Mouse (Mus musculus): ENCODE measurements around the gene Ncstn. TPM values are rescaled to one million over a fixed set of nuclear protein-coding genes. Genes with fewer than 3 reads are reported as not detected.

The Ncstn gene
- polyA plus RNA-seq, 1 experiment from 2014 or later: 110 TPM

DNA sequence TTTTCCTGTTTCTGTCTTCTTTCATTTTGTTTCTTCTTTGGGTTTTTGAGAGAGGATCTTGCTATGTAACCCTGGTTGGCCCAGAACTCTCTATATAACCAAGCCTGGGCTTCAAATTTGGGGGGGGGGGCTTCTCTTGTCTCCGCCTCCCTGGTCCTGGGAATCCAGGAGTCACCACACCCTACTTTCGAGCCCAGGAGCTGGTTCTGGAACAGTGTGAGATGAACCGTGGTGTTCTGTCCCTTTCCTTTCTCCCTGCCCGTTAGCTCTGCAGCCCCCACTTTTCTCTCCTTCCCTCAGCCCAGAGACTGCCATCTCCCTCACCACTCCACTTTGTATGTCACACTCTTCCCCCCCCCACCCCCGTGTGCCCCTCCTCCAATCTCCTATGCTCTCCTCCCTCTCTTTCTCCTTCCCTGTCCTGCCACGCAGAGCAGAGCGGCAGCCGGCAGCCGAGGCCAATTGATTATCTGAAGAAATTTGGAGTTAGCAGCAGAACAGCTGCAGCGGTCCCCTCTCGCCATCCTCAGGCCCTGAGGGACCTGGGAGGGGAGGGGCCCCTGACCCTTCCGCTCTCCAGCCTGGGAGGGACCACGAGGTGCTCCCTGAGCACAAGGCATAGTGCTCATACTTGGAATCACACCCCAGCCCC is 33.3 kb downstream of the Ncstn start:
- ATAC-seq: peak; percentile 43
- Histone ChIP-seq H3K4me3 (ENCODE audit: low read length) (no peak overlapping the region), H3K27ac (ENCODE audit: low read depth, low read length) (peak overlapping the region; percentile 70), H3K36me3 (ENCODE audit: control insufficient read depth, insufficient read depth, low read length) (no peaks in the 10 kb centered on the region), H3K4me2 (ENCODE audit: low read length) (peak overlapping the region; percentile 24), H3K4me1 (ENCODE audit: control insufficient read depth, insufficient read depth, low read depth, low read length) (peaks cover 28% of the 10 kb centered on the region), H3K27me3 (replicated peaks; ENCODE audit: control insufficient read depth, insufficient read depth, low read length) (no peaks in the 10 kb centered on the region), H3K9ac (ENCODE audit: low read depth, low read length) (peak overlapping the region; percentile 50), H3K9me3 (ENCODE audit: control insufficient read depth, low read length) (no peaks in the 10 kb centered on the region)
- 10% methylated on average over 13 of the region's 13 CpGs for WGBS

- Histone ChIP-seq H3K27me3 (replicated peaks; ENCODE audit: control insufficient read depth, insufficient read depth, low read length) (no peaks in the 10 kb centered on the region), H3K36me3 (ENCODE audit: control insufficient read depth, insufficient read depth, low read length) (no peaks in the 10 kb centered on the region), H3K27ac (ENCODE audit: low read depth, low read length) (peak overlapping the region; percentile 70), H3K4me1 (ENCODE audit: control insufficient read depth, insufficient read depth, low read depth, low read length) (peaks cover 19% of the 10 kb centered on the region), H3K9ac (ENCODE audit: low read depth, low read length) (peak overlapping the region; percentile 41), H3K4me2 (ENCODE audit: low read length) (peak overlapping the region; percentile 35), H3K9me3 (ENCODE audit: control insufficient read depth, low read length) (no peaks in the 10 kb centered on the region), H3K4me3 (ENCODE audit: low read length) (0 out of 2 replicates have a peak overlapping the region, but pooled peaks have one; percentile 4)
- ATAC-seq: peak; percentile 80
- WGBS: 5% methylated on average over 5 of the region's 6 CpGs
Observed at GRCm38 (mm10) chr1:172048241-172048734, 34.3 kb downstream of the Ncstn start.

- Histone ChIP-seq H3K4me2 (ENCODE audit: low read length) (no peak overlapping the region), H3K27ac (ENCODE audit: low read depth, low read length) (no peak overlapping the region), H3K9ac (ENCODE audit: low read depth, low read length) (no peak overlapping the region), H3K36me3 (ENCODE audit: control insufficient read depth, insufficient read depth, low read length) (no peaks in the 10 kb centered on the region), H3K4me3 (ENCODE audit: low read length) (no peak overlapping the region), H3K4me1 (ENCODE audit: control insufficient read depth, insufficient read depth, low read depth, low read length) (peaks cover 18% of the 10 kb centered on the region), H3K9me3 (ENCODE audit: control insufficient read depth, low read length) (no peaks in the 10 kb centered on the region), H3K27me3 (replicated peaks; ENCODE audit: control insufficient read depth, insufficient read depth, low read length) (no peaks in the 10 kb centered on the region)
- ATAC-seq: no peak; the same call in 1 of the 2 replicates
- 11% methylated on average over 5 of the region's 5 CpGs for WGBS
Observed at GRCm38 (mm10) chr1:172046938-172047337, 35.7 kb downstream of the Ncstn start.

DNA sequence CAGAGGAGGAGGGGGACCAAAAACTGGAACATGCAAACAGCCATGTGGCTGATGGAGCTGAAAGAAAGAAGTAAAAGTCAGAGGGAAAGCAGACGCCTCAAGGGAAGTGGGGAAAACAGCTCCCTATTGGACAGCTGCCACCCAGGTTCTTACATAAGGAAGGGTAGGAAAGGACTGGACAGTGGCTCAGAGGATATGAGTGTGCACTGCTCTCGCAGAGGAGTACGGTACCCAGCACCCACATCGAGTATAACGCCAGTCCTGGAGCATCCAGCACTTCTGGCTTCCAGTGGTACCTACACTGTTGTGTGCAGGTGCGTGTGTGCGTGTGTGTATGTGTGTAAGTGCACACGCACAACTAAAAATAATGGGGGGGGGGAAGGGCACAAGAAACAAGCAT is 36.2 kb downstream of the Ncstn start:
- H3K36me3 ChIP-seq (ENCODE audit: control insufficient read depth, insufficient read depth, low read length): no peaks in the 10 kb centered on the region
- ATAC-seq: no peak
- no peak overlapping the region for H3K9ac ChIP-seq (ENCODE audit: low read depth, low read length)
- no peaks in the 10 kb centered on the region for H3K27me3 ChIP-seq (replicated peaks; ENCODE audit: control insufficient read depth, insufficient read depth, low read length)
- no peaks in the 10 kb centered on the region for H3K9me3 ChIP-seq (ENCODE audit: control insufficient read depth, low read length)
- 77% methylated on average over 8 of the region's 8 CpGs for WGBS
- H3K27ac ChIP-seq (ENCODE audit: low read depth, low read length): no peak overlapping the region
- H3K4me1 ChIP-seq (ENCODE audit: control insufficient read depth, insufficient read depth, low read depth, low read length): peaks cover 18% of the 10 kb centered on the region
- H3K4me3 ChIP-seq (ENCODE audit: low read length): no peak overlapping the region
- no peak overlapping the region for H3K4me2 ChIP-seq (ENCODE audit: low read length)

- H3K9ac ChIP-seq (ENCODE audit: low read depth, low read length): no peak overlapping the region
- H3K9me3 ChIP-seq (ENCODE audit: control insufficient read depth, low read length): no peaks in the 10 kb centered on the region
- H3K4me3 ChIP-seq (ENCODE audit: low read length): no peak overlapping the region
- no peaks in the 10 kb centered on the region for H3K27me3 ChIP-seq (replicated peaks; ENCODE audit: control insufficient read depth, insufficient read depth, low read length)
- ATAC-seq: no peak
- 100% methylated on average over 2 of the region's 2 CpGs for WGBS
- H3K4me2 ChIP-seq (ENCODE audit: low read length): no peak overlapping the region
- H3K4me1 ChIP-seq (ENCODE audit: control insufficient read depth, insufficient read depth, low read depth, low read length): peaks cover 23% of the 10 kb centered on the region
- no peak overlapping the region for H3K27ac ChIP-seq (ENCODE audit: low read depth, low read length)
- no peaks in the 10 kb centered on the region for H3K36me3 ChIP-seq (ENCODE audit: control insufficient read depth, insufficient read depth, low read length)
Observed at GRCm38 (mm10) chr1:172029914-172030313, 52.7 kb downstream of the Ncstn start.

- WGBS: 23% methylated on average over 21 of the region's 21 CpGs
- H3K4me3 ChIP-seq (ENCODE audit: low read length): peak within 1 kb of the TSS; percentile 82
- H3K9me3 ChIP-seq (ENCODE audit: control insufficient read depth, low read length): no peaks in the 10 kb centered on the region
- peak within 1 kb of the TSS; percentile 93 for H3K9ac ChIP-seq (ENCODE audit: low read depth, low read length)
- H3K4me2 ChIP-seq (ENCODE audit: low read length): peak within 1 kb of the TSS; percentile 70
- H3K4me1 ChIP-seq (ENCODE audit: control insufficient read depth, insufficient read depth, low read depth, low read length): peaks cover 36% of the 10 kb centered on the region
- no peak for ATAC-seq
- H3K36me3 ChIP-seq (ENCODE audit: control insufficient read depth, insufficient read depth, low read length): no peaks in the 10 kb centered on the region
- peak within 1 kb of the TSS; percentile 96 for H3K27ac ChIP-seq (ENCODE audit: low read depth, low read length)
- no peaks in the 10 kb centered on the region for H3K27me3 ChIP-seq (replicated peaks; ENCODE audit: control insufficient read depth, insufficient read depth, low read length)
Observed at GRCm38 (mm10) chr1:172028394-172029275, 54.0 kb downstream of the Ncstn start, which contains the start of gene Vangl2. TSS of gene Vangl2 (minus strand) at chr1:172028444.

- 4% methylated on average over 10 of the region's 10 CpGs for WGBS
- no peaks in the 10 kb centered on the region for H3K27me3 ChIP-seq (replicated peaks; ENCODE audit: control insufficient read depth, insufficient read depth, low read length)
- peaks cover 42% of the 10 kb centered on the region for H3K4me1 ChIP-seq (ENCODE audit: control insufficient read depth, insufficient read depth, low read depth, low read length)
- H3K4me2 ChIP-seq (ENCODE audit: low read length): peak overlapping the region; percentile 70
- peak overlapping the region; percentile 93 for H3K9ac ChIP-seq (ENCODE audit: low read depth, low read length)
- H3K4me3 ChIP-seq (ENCODE audit: low read length): peak overlapping the region; percentile 82
- peak overlapping the region; percentile 96 for H3K27ac ChIP-seq (ENCODE audit: low read depth, low read length)
- no peaks in the 10 kb centered on the region for H3K9me3 ChIP-seq (ENCODE audit: control insufficient read depth, low read length)
- no peaks in the 10 kb centered on the region for H3K36me3 ChIP-seq (ENCODE audit: control insufficient read depth, insufficient read depth, low read length)
- ATAC-seq: no peak
Observed at GRCm38 (mm10) chr1:172027809-172028102, 54.8 kb downstream of the Ncstn start.

DNA sequence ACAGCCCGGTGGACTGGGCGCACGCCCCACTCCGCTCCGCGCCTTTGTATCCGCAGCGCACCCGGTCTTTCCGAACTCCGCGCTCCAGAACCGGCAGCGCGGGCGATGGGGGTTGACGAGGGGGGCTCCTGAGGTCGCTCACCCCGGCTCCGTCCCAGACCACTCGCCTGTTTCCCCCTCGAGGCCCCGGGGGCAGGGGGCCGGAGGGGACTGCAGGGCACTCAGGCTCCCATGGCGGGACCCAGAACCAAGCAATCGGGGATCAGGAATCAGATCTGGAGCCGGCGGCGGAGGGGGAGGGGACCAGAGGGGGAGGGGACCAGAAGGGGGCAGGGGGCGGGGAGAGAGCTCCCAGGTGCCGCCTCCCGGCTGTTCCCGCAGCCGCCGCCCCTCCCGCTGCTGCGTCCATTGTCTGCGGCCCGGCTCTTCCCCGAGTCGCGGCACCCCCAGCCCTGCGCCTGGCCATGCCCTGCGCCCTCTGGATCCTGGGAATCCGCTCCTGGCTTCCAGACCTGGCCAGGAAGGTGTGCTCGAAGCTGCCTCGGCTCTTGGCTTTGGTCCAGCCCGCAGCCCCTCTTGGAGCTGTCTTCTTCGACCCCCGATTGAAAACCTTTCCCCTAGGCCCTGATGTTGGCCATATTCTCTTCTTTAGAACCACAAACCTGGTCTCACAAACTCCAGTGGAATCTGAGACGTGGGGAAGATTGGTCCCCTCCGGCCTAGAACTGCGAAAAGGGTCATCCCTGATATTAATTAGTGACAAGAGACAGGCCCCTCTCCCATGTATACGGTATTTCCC is 55.4 kb downstream of the Ncstn start:
- ATAC-seq: peak; percentile 85
- Histone ChIP-seq H3K9ac (ENCODE audit: low read depth, low read length) (peak overlapping the region; percentile 93), H3K4me1 (ENCODE audit: control insufficient read depth, insufficient read depth, low read depth, low read length) (peaks cover 47% of the 10 kb centered on the region), H3K27me3 (replicated peaks; ENCODE audit: control insufficient read depth, insufficient read depth, low read length) (no peaks in the 10 kb centered on the region), H3K36me3 (ENCODE audit: control insufficient read depth, insufficient read depth, low read length) (no peaks in the 10 kb centered on the region), H3K4me3 (ENCODE audit: low read length) (peak overlapping the region; percentile 82), H3K4me2 (ENCODE audit: low read length) (peak overlapping the region; percentile 70), H3K9me3 (ENCODE audit: control insufficient read depth, low read length) (no peaks in the 10 kb centered on the region), H3K27ac (ENCODE audit: low read depth, low read length) (peak overlapping the region; percentile 96)
- WGBS: under 1% methylated on average over 52 of the region's 54 CpGs

All from hindbrain, embryonic 16.5 days (tissue).